Mouse (Mus musculus) CH12.LX (cell line): Measurements from ENCODE around the gene Fgfr2.

Experiments used
- CTCF ChIP-seq, 2 experiments: IDR thresholded peaks in 1 of 2; conservative IDR thresholded peaks in 1 of 2; 2 replicates each; pipeline ENCODE4 v1.5.1; 2011 to 2012; ENCODE audit warnings: low read depth in 2 of 2, low read length in 2 of 2, improper control_type of control experiment in 1 of 2, inconsistent platforms in 1 of 2, mild to moderate bottlenecking in 1 of 2, moderate library complexity in 1 of 2
- ELF1 ChIP-seq: IDR thresholded peaks from 2 replicates; pipeline ENCODE4 v1.6.1; 2014; ENCODE audit warnings: low read depth, mild to moderate bottlenecking, inconsistent platforms, low read length, improper control_type of control experiment
- EP300 ChIP-seq: IDR thresholded peaks from 2 replicates; pipeline ENCODE4 v1.6.1; 2011; ENCODE audit warnings: low read length, improper control_type of control experiment
- POLR2A ChIP-seq: IDR thresholded peaks from 2 replicates; pipeline ENCODE4 v1.6.1; 2011; ENCODE audit warnings: low read depth, mild to moderate bottlenecking, improper control_type of control experiment, low read length
- TCF12 ChIP-seq: IDR thresholded peaks from 2 replicates; pipeline ENCODE4 v1.6.1; 2014; ENCODE audit warnings: low read depth, mild to moderate bottlenecking, inconsistent platforms, low read length, improper control_type of control experiment
- ZNF384 ChIP-seq: IDR thresholded peaks from 2 replicates; pipeline ENCODE4 v1.6.1; 2012; ENCODE audit warnings: low read depth, low read length, improper control_type of control experiment, inconsistent platforms

- TF ChIP-seq TCF12 (no peak), CTCF (conservative IDR thresholded peaks at IDR 0.05 in 1 of 2, IDR thresholded peaks at IDR 0.05 in 1 of 2; ENCODE audit: low read depth in 2 of 2, low read length in 2 of 2) (no peak), EP300 (no peak), POLR2A (no peak), ZNF384 (no peak), ELF1 (no peak)
Observed at GRCm38 (mm10) chr7:130948563-130949208, 2174.5 kb downstream of the Fgfr2 start.
